In the genomic region with DNA sequence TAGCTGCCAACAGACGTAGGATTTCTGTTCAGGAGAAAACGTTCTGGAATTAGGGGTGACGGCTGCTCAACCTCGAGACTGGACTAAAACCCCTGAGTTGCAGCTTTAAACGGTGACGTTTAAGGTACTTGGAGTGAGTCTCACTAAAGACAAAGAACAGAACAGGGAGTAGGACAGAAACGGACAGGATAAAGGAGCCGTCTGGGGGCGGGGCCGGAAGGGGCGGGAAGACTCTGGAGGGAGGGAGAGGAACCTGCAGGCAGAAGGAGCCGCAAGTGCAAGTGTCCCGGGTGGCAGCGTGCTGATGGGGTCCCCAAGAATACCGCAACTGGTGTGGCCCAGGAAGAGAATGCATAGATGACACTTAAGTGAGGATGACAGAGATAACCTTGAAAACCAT, we compare ENCODE assay signal across 9 mouse cellular contexts. TPM values are rescaled to one million over a fixed set of nuclear protein-coding genes. Genes with fewer than 3 reads are reported as not detected.
DNase-seq lines count a peak whose midpoint lies in the region; ATAC-seq and TF ChIP-seq lines count a peak whose summit lies in the region.
"Had no signal": no experiment of that assay in that cellular context is flagged by ENCODE, and none has a peak within 500 bp of the region (broad histone marks: within the 10 kb centered on the region; RNA-seq: fewer than 3 reads in every experiment).

No protein-coding gene starts in this region.

- ATAC-seq in erythroblast, adult 5-6 weeks (replicated peaks; ENCODE audit: low FRiP score, poor library complexity, severe bottlenecking), result no peak
- no peak for ATAC-seq in limb, embryonic 13.5 days (ENCODE audit: low FRiP score, low read depth)

- H3K9me3 ChIP-seq in erythroblast, embryonic 14.5 days (ENCODE audit: control insufficient read depth, low read length), result no peaks in the 10 kb centered on the region
- no peaks in the 10 kb centered on the region for H3K9me3 ChIP-seq in limb, embryonic 13.5 days

- no peaks in the 10 kb centered on the region for H3K36me3 ChIP-seq in erythroblast, embryonic 14.5 days (ENCODE audit: control insufficient read depth)
- H3K36me3 ChIP-seq in limb, embryonic 13.5 days, result peaks cover 7% of the 10 kb centered on the region; the same call in 1 of the 2 replicates

- WGBS in limb, embryonic 13.5 days, result 19% methylated on average over 15 of the region's 15 CpGs
- 51% methylated on average over 15 of the region's 15 CpGs for WGBS in cerebellum, adult 2 months

- peak; percentile 63 for DNase-seq in testis, postnatal 10 days (ENCODE audit: low spot score)
- no peak for DNase-seq in testis, postnatal 14 days (ENCODE audit: low spot score)
- DNase-seq in yolk sac, embryonic 10.5 days (ENCODE audit: low spot score), result peak; percentile 38
- no peak for DNase-seq in cerebellum, adult 2 months
- DNase-seq in left cerebral cortex, postnatal 25 days (ENCODE audit: low spot score in 2 of 2), result no peak

- no peaks in the 10 kb centered on the region for H3K27me3 ChIP-seq in erythroblast, embryonic 14.5 days (ENCODE audit: control insufficient read depth)
- no peaks in the 10 kb centered on the region for H3K27me3 ChIP-seq in limb, embryonic 13.5 days
- no peaks in the 10 kb centered on the region for H3K27me3 ChIP-seq in cerebellum, adult 2 months (ENCODE audit: control insufficient read depth, insufficient read depth, low read length)

- peaks cover 7% of the 10 kb centered on the region for H3K4me1 ChIP-seq in erythroblast, embryonic 14.5 days (ENCODE audit: control insufficient read depth)
- peaks cover 37% of the 10 kb centered on the region for H3K4me1 ChIP-seq in limb, embryonic 13.5 days
- peaks cover 10% of the 10 kb centered on the region for H3K4me1 ChIP-seq in cerebellum, adult 2 months (ENCODE audit: control insufficient read depth, insufficient read depth, low read length)

- no peak for TF ChIP-seq POLR2A in cerebellum, adult 2 months (IDR thresholded peaks at IDR 0.05; ENCODE audit: borderline replicate concordance, insufficient read depth, low read length)

- no peak overlapping the region for H3K27ac ChIP-seq in limb, embryonic 13.5 days
- H3K27ac ChIP-seq in cerebellum, adult 2 months (ENCODE audit: insufficient read depth, low read length), result no peak overlapping the region

- H3K4me3 ChIP-seq in erythroblast, embryonic 14.5 days (replicated peaks), result peak overlapping the region; percentile 10
- no peak overlapping the region for H3K4me3 ChIP-seq in limb, embryonic 13.5 days
- H3K4me3 ChIP-seq in cerebellum, adult 2 months (replicated peaks; ENCODE audit: insufficient read depth, low read depth, low read length), result no peak overlapping the region

- intact Hi-C loops in left cerebral cortex, postnatal 25 days (cut with DNase I), result no loop called here

- H3K4me2 ChIP-seq in limb, embryonic 13.5 days (replicated peaks), result peak overlapping the region; percentile 23

- H3K9ac ChIP-seq in limb, embryonic 13.5 days, result no peak overlapping the region

- no peak for TF ChIP-seq CTCF in cerebellum, adult 2 months (IDR thresholded peaks at IDR 0.05; ENCODE audit: borderline replicate concordance, insufficient read depth, low read depth, low read length)

RNA-seq across cellular contexts. Expression of gene Ptgis, which starts 9.8 kb away (rescaled TPM):
- polyA plus RNA-seq in erythroblast, embryonic 14.5 days (2012), result not detected in 2 replicates
- not detected in 2 replicates for total RNA-seq in erythroblast, adult 5-6 weeks (2015; ENCODE audit: low replicate concordance)
- not detected in 2 replicates for total RNA-seq in erythroblast, adult 5-6 weeks (2017; ENCODE audit: low replicate concordance)
- 27.2 and 30.5 TPM in 2 replicates for polyA plus RNA-seq in limb, embryonic 13.5 days (2015; fragmentation: Nextera tagmentation; extraction: Ambion mirVana)
- polyA plus RNA-seq in cerebellum, adult 2 months (2012; rRNA removed), result 1.8 and 2.0 TPM in 2 replicates
- 1 to 10 TPM; 1.6 to 2.7 TPM for total RNA-seq in left cerebral cortex, postnatal 25 days (2021)

RNA-seq across cellular contexts. Expression of gene Kcnb1, which starts 40.6 kb away (rescaled TPM):
- not detected in 2 replicates for polyA plus RNA-seq in erythroblast, embryonic 14.5 days (2012)
- total RNA-seq in erythroblast, adult 5-6 weeks (2015; ENCODE audit: low replicate concordance), result not detected in 2 replicates
- not detected in 2 replicates for total RNA-seq in erythroblast, adult 5-6 weeks (2017; ENCODE audit: low replicate concordance)
- 0.84 and 1.0 TPM in 2 replicates for polyA plus RNA-seq in limb, embryonic 13.5 days (2015; fragmentation: Nextera tagmentation; extraction: Ambion mirVana)
- polyA plus RNA-seq in cerebellum, adult 2 months (2012; rRNA removed), result 7.8 and 9.2 TPM in 2 replicates
- total RNA-seq in left cerebral cortex, postnatal 25 days (2021), result 100 to 1,000 TPM; 192 to 207 TPM
- polyA plus RNA-seq: C2C12 had no signal

Comparison
In these comparisons a context has a peak if more than half of its experiments do, and no peak if none do; other contexts are left out.
1. DNase-seq: peak in testis, postnatal 10 days (single experiment) and yolk sac, embryonic 10.5 days (single experiment); none in testis, postnatal 14 days (single experiment), cerebellum, adult 2 months (0 of 2) and left cerebral cortex, postnatal 25 days (0 of 2).